Mouse (Mus musculus): ENCODE measurements around the gene Hyls1.

GRCm38 (mm10) chr9:35561583-35561982 lies 8.6 kb downstream of the Hyls1 start:
- TF ChIP-seq POLR2A (IDR thresholded peaks at IDR 0.05; ENCODE audit: borderline replicate concordance, extremely low read depth, low read depth, low read length) = no peak
- TF ChIP-seq CTCF (IDR thresholded peaks at IDR 0.05; ENCODE audit: insufficient read depth, low read length) = no peak
